In genomic region chrX:95682206-95682605, GRCm38 (mm10) we compare ENCODE assay signal across 16 mouse cellular contexts. TPM values are rescaled to one million over a fixed set of nuclear protein-coding genes. Genes with fewer than 3 reads are reported as not detected.
A peak's percentile ranks its signal among the peaks of the same experiment; 100 is the strongest.
DNase-seq lines count a peak whose midpoint lies in the region.
"Had no signal": no experiment of that assay in that cellular context is flagged by ENCODE, and none has a peak within 500 bp of the region (broad histone marks: within the 10 kb centered on the region; RNA-seq: fewer than 3 reads in every experiment).

No protein-coding gene starts in this region.

- DNase-seq in 416B (ENCODE audit: low read depth), result peak; percentile 2
- peak; percentile 1 for DNase-seq in NIH3T3 (ENCODE audit: low read depth)
- peak; percentile 0 for DNase-seq in brain, adult 2 months (ENCODE audit: low read depth, low spot score)
- DNase-seq in cerebellum, adult 9-11 months, result no peak
- no peak for DNase-seq in T-cell, adult 2 months (ENCODE audit: low spot score)
- no peak for DNase-seq in frontal cortex, adult 2 months (ENCODE audit: extremely low spot score in 1 of 2, low spot score in 1 of 2)
- DNase-seq: adrenal gland, adult 2 months; adrenal gland, postnatal 10 days; adrenal gland, postnatal 25 days; cerebellum, adult 11-12 months; cerebellum, adult 2 months; cerebellum, adult 9-10 months; cerebellum, postnatal 14 days; cerebellum, postnatal 36 days; embryo, embryonic 11 days had no signal

RNA-seq across cellular contexts. Expression of gene Zc4h2, which starts 23.9 kb away (rescaled TPM):
- 25.9 and 28.1 TPM in 2 replicates for polyA plus RNA-seq in frontal cortex, adult 2 months (2012; rRNA removed)
- polyA plus RNA-seq: erythroblast, embryonic 14.5 days had no signal

RNA-seq across cellular contexts. Expression of gene Zc3h12b, which starts 29.3 kb away (rescaled TPM):
- polyA plus RNA-seq in frontal cortex, adult 2 months (2012; rRNA removed), result 9.9 TPM in 2 replicates
- polyA plus RNA-seq: erythroblast, embryonic 14.5 days had no signal

Comparison
In these comparisons a context has a peak if more than half of its experiments do, and no peak if none do; other contexts are left out.
1. DNase-seq: peak in 416B (single experiment), NIH3T3 (single experiment) and brain, adult 2 months (single experiment); none in cerebellum, adult 9-11 months (single experiment), T-cell, adult 2 months (single experiment) and frontal cortex, adult 2 months (0 of 2).